In the genomic region with DNA sequence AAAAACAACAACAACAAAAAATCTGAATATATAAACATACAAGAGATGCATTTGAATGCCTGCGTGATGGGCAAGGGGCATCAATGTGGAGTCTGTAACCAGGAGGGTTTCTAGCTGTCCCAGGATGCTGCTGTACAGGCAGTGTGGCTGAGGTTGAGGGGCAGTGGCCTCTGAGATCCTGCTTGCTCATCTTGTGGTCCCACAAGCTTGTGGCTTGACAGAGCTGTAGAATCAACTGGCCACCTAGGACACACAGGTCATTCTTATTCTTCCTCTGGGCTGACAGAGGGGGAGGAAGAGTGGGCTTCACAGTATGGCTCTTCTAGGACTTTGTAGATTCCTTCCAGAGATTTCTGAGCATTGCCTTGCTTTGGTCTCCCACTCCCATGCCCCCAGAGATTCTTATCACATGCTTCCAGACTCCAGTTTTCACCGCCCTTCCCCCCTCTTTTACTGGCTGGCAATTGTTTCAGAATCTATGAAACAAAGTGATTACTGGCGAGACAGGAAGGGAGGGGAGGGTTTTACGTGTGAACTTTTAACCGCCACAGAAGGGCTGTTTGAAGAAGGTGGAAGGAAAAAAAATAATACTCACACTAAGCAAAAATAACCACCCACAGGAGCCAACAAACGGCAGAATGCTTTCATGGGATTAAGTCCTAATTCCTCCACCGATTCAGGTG, we compare ENCODE assay signal across 9 mouse cellular contexts.
DNase-seq lines count a peak whose midpoint lies in the region; ATAC-seq lines count a peak whose summit lies in the region.
"Had no signal": no experiment of that assay in that cellular context is flagged by ENCODE, and none has a peak within 500 bp of the region (broad histone marks: within the 10 kb centered on the region; RNA-seq: fewer than 3 reads in every experiment).

No protein-coding gene starts in this region.

- 49% methylated on average over 7 of the region's 7 CpGs for WGBS in neural tube, embryonic 15.5 days

- peak; percentile 31 for DNase-seq in embryo, embryonic 11 days
- DNase-seq in embryo, embryonic 10 days (ENCODE audit: low spot score), result no peak
- DNase-seq in neural tube, embryonic 10.5 days (ENCODE audit: extremely low spot score, low spot score), result no peak
- DNase-seq in lung, postnatal 25 days (ENCODE audit: low spot score), result peak; percentile 45
- DNase-seq in thymus, postnatal 25 days, result peak; percentile 52
- DNase-seq in urinary bladder, postnatal 25 days (ENCODE audit: low spot score), result no peak
- no peak for DNase-seq in cerebellum, postnatal 25 days
- DNase-seq: adrenal gland, postnatal 10 days had no signal

- peak overlapping the region; percentile 2; the same call in 1 of the 2 replicates for H3K27ac ChIP-seq in neural tube, embryonic 15.5 days (replicated peaks)

- no peak overlapping the region for H3K4me2 ChIP-seq in neural tube, embryonic 15.5 days

- H3K9ac ChIP-seq in neural tube, embryonic 15.5 days (replicated peaks), result no peak overlapping the region

- H3K4me1 ChIP-seq in neural tube, embryonic 15.5 days, result peaks cover 5% of the 10 kb centered on the region; the same call in 1 of the 2 replicates

- H3K9me3 ChIP-seq in neural tube, embryonic 15.5 days (replicated peaks), result no peaks in the 10 kb centered on the region

- H3K4me3 ChIP-seq in neural tube, embryonic 15.5 days (replicated peaks), result no peak overlapping the region

- H3K27me3 ChIP-seq in neural tube, embryonic 15.5 days (replicated peaks), result no peaks in the 10 kb centered on the region

- no peaks in the 10 kb centered on the region for H3K36me3 ChIP-seq in neural tube, embryonic 15.5 days

- no peak for ATAC-seq in neural tube, embryonic 15.5 days (ENCODE audit: low FRiP score)

Comparison
In these comparisons a context has a peak if more than half of its experiments do, and no peak if none do; other contexts are left out.
1. DNase-seq: peak in embryo, embryonic 11 days (single experiment), lung, postnatal 25 days (single experiment) and thymus, postnatal 25 days (single experiment); none in embryo, embryonic 10 days (single experiment), neural tube, embryonic 10.5 days (single experiment), urinary bladder, postnatal 25 days (single experiment) and cerebellum, postnatal 25 days (0 of 2).